Mouse (Mus musculus) adrenal gland, postnatal 25 days (tissue): ENCODE measurements around the gene Mtus2. TPM values are rescaled to one million over a fixed set of nuclear protein-coding genes. Genes with fewer than 3 reads are reported as not detected.
"Not testable (repeated sequence)": the region's sequence is repeated elsewhere in the genome, so short reads cannot be mapped to it uniquely, and the experiment has no call there.

Experiments
- DNase-seq: peaks from one replicate; pipeline ENCODE4 v3.0.0; 2021; ENCODE audit warnings: mixed read lengths
- total RNA-seq: library from RNA; stranded (reverse); gene quantifications from 2 replicates; pipeline ENCODE4 v1.2.3, GENCODE M21; 2021

Gene Mtus2
- total RNA-seq, 1 experiment from 2014 or later = 4.7 TPM

- no peak for DNase-seq
These were observed 173.8 kb downstream of the Mtus2 start for GRCm38 (mm10) chr5:148130691-148131457.

GRCm38 (mm10) chr5:148131458-148132131 lies 174.5 kb downstream of the Mtus2 start:
- no peak for DNase-seq

- DNase-seq = no peak
These were observed 176.4 kb downstream of the Mtus2 start for GRCm38 (mm10) chr5:148133448-148134060.

GRCm38 (mm10) chr5:148141662-148142061 lies 184.5 kb downstream of the Mtus2 start:
- DNase-seq = no peak

- no peak for DNase-seq
These were observed 189.2 kb downstream of the Mtus2 start for GRCm38 (mm10) chr5:148146200-148146823.

- no peak for DNase-seq
These were observed 194.9 kb downstream of the Mtus2 start for GRCm38 (mm10) chr5:148151894-148152599.

GRCm38 (mm10) chr5:148152600-148153402 lies 195.7 kb downstream of the Mtus2 start:
- DNase-seq = no peak

- DNase-seq = no peak
These were observed 196.2 kb downstream of the Mtus2 start for GRCm38 (mm10) chr5:148153403-148153713.

GRCm38 (mm10) chr5:148154727-148155126 lies 197.6 kb downstream of the Mtus2 start:
- DNase-seq = no peak

- DNase-seq = peak; percentile 15
These were observed 202.2 kb downstream of the Mtus2 start for GRCm38 (mm10) chr5:148159328-148159727.

GRCm38 (mm10) chr5:148160529-148161154 lies 203.5 kb downstream of the Mtus2 start:
- no peak for DNase-seq

- no peak for DNase-seq
These were observed 208.0 kb downstream of the Mtus2 start for GRCm38 (mm10) chr5:148165111-148165510.

GRCm38 (mm10) chr5:148175091-148175490 lies 218.0 kb downstream of the Mtus2 start:
- DNase-seq = no peak

GRCm38 (mm10) chr5:148175742-148176426 lies 218.8 kb downstream of the Mtus2 start:
- no peak for DNase-seq

- not testable (repeated sequence) for DNase-seq
These were observed 219.4 kb downstream of the Mtus2 start for GRCm38 (mm10) chr5:148176539-148176938.

GRCm38 (mm10) chr5:148179231-148179630 lies 222.1 kb downstream of the Mtus2 start:
- no peak for DNase-seq

- peak; percentile 46 for DNase-seq
These were observed 223.6 kb downstream of the Mtus2 start for GRCm38 (mm10) chr5:148180590-148181307.

- no peak for DNase-seq
These were observed 224.1 kb downstream of the Mtus2 start for GRCm38 (mm10) chr5:148181308-148181630.

- DNase-seq = no peak
These were observed 224.8 kb downstream of the Mtus2 start for GRCm38 (mm10) chr5:148181901-148182300.

- no peak for DNase-seq
These were observed 228.8 kb downstream of the Mtus2 start for GRCm38 (mm10) chr5:148185898-148186297.
